Mouse (Mus musculus) liver, embryonic 16.5 days (tissue): ENCODE results near the gene Slc22a3. TPM values are rescaled to one million over a fixed set of nuclear protein-coding genes. Genes with fewer than 3 reads are reported as not detected.

Experiments used
- ATAC-seq: fragments of 200-750 bp; cut with Nextera tagmentation; 2 replicates; pipeline ENCODE4 v1.8.0; 2017; ENCODE audit warnings: low read depth, mild to moderate bottlenecking, moderate number of reproducible peaks, moderate library complexity
- H3K27ac ChIP-seq: fragments of 300-500 bp; sonication (generic); 2 replicates; pipeline ENCODE4 v1.5.1; 2014; ENCODE audit warnings: mild to moderate bottlenecking, low read length
- H3K27me3 ChIP-seq: fragments of 300-500 bp; sonication (generic); 2 replicates; pipeline ENCODE4 v1.6.1; 2014; ENCODE audit warnings: low read depth, low read length, mixed read lengths; ENCODE audit not compliant: control insufficient read depth, insufficient read depth
- H3K36me3 ChIP-seq: fragments of 300-500 bp; sonication (generic); 2 replicates; pipeline ENCODE4 v1.6.1; 2014; ENCODE audit warnings: mild to moderate bottlenecking; ENCODE audit not compliant: control insufficient read depth, insufficient read depth
- H3K4me1 ChIP-seq: fragments of 300-500 bp; sonication (generic); 2 replicates; pipeline ENCODE4 v1.6.1; 2014; ENCODE audit warnings: low read depth, low read length, mixed read lengths; ENCODE audit not compliant: control insufficient read depth
- H3K4me2 ChIP-seq: fragments of 300-500 bp; sonication (generic); 2 replicates; pipeline ENCODE4 v1.6.1; 2014; ENCODE audit warnings: low read depth, low read length, mixed read lengths
- H3K4me3 ChIP-seq: fragments of 300-500 bp; sonication (generic); 2 replicates; pipeline ENCODE4 v1.5.1; 2014; ENCODE audit warnings: low read depth, mild to moderate bottlenecking, low read length
- H3K9ac ChIP-seq: fragments of 300-500 bp; sonication (generic); 2 replicates; pipeline ENCODE4 v1.6.1; 2014; ENCODE audit warnings: low read depth, low read length
- H3K9me3 ChIP-seq: fragments of 300-500 bp; sonication (generic); replicated peaks from 2 replicates; pipeline ENCODE4 v1.6.1; 2016; ENCODE audit warnings: low read length; ENCODE audit not compliant: control insufficient read depth
- WGBS: fragments of 180-500 bp; shearing (Covaris S2); extraction: QIAGEN DNeasy Blood & Tissue Kit; methylation state at CpG from one replicate; pipeline ENCODE4 v1.1.7; 2014; ENCODE audit not compliant: insufficient replicate concordance; 5-methylcytosine and 5-hydroxymethylcytosine counted together
- polyA plus RNA-seq: library from polyadenylated mRNA; unstranded; fragments of >200 nt; fragmentation: Nextera tagmentation; extraction: Ambion mirVana; gene quantifications from 2 replicates; pipeline ENCODE4 v1.2.1, GENCODE M21; 2015

Gene Slc22a3
- polyA plus RNA-seq, 1 experiment from 2014 or later = 0.48 TPM

DNA sequence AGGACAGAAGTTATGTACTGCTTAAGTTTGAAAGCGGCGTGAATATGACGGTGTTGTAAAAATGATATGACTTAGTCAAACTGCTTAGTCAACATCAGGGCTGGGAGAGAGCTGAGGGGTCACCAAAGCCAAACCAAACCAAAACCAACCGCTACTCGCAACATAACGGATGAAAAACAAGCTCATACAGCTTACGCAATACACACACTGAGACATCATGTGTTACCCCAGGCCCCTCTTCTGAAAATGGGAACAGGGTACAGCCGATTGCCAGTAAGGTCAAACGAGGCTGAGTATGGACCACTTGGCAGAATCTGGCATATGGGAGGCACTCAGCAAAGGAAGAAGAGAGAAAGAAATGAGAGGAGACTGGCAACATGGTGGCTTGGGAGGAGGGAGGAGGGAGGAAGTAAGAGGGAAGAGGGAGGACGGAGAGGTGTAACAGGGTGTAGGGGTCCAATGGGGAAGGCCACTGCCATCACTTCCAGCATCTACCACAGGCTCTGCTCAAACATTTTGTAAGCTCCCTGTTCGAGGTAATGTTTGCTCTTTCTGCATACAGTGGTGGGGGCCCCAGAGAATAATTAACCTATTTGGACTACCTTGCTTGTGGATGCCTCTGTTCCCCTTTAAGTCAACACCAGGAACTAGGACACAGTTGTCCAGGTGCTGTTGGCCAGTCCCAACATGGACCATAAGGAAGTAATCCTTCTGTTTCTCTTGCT lies 129.4 kb downstream of the Slc22a3 start, which contains the start of gene Plg:
Gene Plg (plus strand): TSS at position 628 of the 725 bp plus-strand sequence.
- H3K4me3 ChIP-seq = peak within 1 kb of the TSS; percentile 57
- no peaks in the 10 kb centered on the region for H3K9me3 ChIP-seq
- H3K4me1 ChIP-seq = peaks cover 2% of the 10 kb centered on the region
- no peaks in the 10 kb centered on the region for H3K36me3 ChIP-seq
- ATAC-seq = peak; percentile 83
- H3K4me2 ChIP-seq = no peak within 1 kb of the TSS
- 55% methylated on average over 11 of the region's 11 CpGs for WGBS
- H3K27me3 ChIP-seq = no peaks in the 10 kb centered on the region
- peak within 1 kb of the TSS; percentile 81 for H3K27ac ChIP-seq
- peak within 1 kb of the TSS; percentile 41 for H3K9ac ChIP-seq

DNA sequence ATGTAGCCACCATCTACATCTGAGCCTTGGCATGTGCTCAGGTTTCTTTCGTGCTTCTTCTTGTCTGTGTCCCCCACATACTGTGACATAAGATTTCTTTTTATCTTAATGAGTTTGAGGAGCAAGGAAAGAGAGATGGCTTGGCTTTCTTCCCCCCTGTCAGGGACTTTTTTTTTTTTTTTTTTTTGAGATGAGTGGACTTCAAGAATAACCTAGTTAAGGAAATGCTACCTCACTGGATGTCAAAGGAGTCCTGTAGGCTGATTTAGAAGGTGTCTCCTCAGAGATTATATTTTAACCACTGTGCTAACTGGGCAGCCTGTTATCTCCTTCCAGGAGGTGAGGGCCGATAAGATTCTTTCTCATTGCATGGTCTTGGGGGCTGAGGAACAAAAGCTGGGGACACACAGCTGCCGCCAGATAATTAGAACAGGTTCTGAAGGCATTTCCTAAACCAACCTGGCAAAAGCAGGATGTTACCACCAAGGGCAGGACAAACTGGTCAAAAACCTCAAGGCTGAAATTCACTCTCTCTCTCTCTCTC lies 133.8 kb downstream of the Slc22a3 start:
- no peak overlapping the region for H3K4me3 ChIP-seq
- H3K36me3 ChIP-seq = no peaks in the 10 kb centered on the region
- no peak for ATAC-seq
- H3K27ac ChIP-seq = no peak overlapping the region
- 26% methylated on average over 3 of the region's 3 CpGs for WGBS
- no peak overlapping the region for H3K9ac ChIP-seq
- peaks cover 7% of the 10 kb centered on the region for H3K4me1 ChIP-seq
- H3K4me2 ChIP-seq = no peak overlapping the region
- H3K27me3 ChIP-seq = no peaks in the 10 kb centered on the region
- H3K9me3 ChIP-seq = no peaks in the 10 kb centered on the region

DNA sequence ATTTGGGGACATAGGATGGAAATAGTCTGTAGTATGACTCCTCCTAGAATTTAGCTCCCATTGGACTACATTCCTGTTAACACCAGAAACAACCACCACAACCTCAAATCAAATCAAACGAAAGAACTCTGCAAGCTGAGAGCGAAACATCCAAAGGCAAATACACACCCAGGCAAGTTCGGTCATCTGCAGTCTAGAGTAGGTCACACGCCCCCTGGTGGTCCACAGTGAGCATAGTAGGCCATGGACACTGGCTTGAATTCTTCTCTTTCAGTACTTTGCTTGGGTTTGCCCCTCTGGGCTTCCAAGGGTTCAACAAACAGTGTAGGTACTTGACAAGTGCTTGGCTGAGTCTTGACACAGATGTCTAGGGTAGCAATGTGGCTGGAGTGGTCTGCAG lies 135.5 kb downstream of the Slc22a3 start:
- peak overlapping the region; percentile 46 for H3K4me2 ChIP-seq
- H3K36me3 ChIP-seq = no peaks in the 10 kb centered on the region
- WGBS = 8% methylated on average over 4 of the region's 4 CpGs
- H3K27ac ChIP-seq = no peak overlapping the region
- no peaks in the 10 kb centered on the region for H3K27me3 ChIP-seq
- ATAC-seq = peak; percentile 60; the same call in 1 of the 2 replicates
- H3K9ac ChIP-seq = no peak overlapping the region
- peak overlapping the region; percentile 12 for H3K4me3 ChIP-seq
- peaks cover 7% of the 10 kb centered on the region for H3K4me1 ChIP-seq
- no peaks in the 10 kb centered on the region for H3K9me3 ChIP-seq

DNA sequence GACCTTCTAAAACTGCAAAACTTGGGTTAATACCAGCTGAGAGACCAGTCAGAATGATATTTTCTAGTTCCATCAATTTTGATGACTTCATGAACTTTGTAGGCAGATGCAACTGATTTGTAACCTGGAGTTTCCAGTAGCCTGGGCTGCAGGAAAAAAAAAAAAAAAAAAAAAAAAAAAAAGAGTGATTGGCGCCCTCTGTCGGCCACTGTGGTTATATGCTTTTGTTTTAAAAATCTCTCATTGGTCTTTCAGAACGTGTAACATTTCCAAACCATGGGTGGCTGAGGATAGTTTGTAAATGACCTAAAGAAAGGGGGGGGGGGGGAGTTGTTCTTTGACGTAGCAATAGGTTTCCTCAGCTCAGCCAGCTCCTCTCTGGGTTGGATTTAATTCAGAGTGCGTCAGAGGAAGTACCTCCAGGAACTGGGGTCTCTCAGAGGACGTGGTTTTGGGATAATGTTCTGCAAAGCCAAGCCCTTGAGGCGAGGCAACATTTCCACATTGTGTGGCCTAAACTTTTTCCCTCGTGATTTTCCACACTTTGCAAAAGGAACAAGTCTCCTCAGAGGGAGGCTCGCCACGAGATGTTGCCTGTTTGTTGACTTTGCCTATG lies 136.1 kb downstream of the Slc22a3 start:
- Histone ChIP-seq H3K27ac (no peak overlapping the region), H3K36me3 (no peaks in the 10 kb centered on the region), H3K9ac (no peak overlapping the region), H3K4me3 (peak overlapping the region; percentile 12), H3K4me2 (peak overlapping the region; percentile 46), H3K4me1 (peaks cover 7% of the 10 kb centered on the region), H3K9me3 (no peaks in the 10 kb centered on the region), H3K27me3 (no peaks in the 10 kb centered on the region)
- ATAC-seq = no peak
- WGBS = 20% methylated on average over 10 of the region's 10 CpGs

DNA sequence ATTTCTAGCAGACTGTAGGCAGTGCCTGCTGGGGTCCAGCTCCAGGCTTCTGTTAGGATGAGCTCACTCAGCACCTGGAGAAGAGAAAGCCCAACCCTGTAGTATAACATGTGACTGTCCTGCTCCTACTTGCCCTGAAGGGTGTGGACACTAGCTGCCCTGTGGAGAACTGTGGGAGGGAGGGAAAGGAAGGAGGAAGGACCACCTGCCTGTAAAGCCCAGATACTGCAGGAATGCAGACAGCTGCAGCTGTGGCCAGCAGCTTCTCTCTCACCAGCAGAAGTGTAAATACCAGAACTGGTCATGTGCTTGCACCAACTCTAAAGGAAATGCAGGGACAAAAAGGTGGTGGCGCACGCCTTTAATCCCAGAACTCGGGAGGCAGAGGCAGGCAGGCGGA lies 137.2 kb downstream of the Slc22a3 start:
- no peak overlapping the region for H3K27ac ChIP-seq
- no peaks in the 10 kb centered on the region for H3K27me3 ChIP-seq
- no peaks in the 10 kb centered on the region for H3K36me3 ChIP-seq
- H3K9ac ChIP-seq = no peak overlapping the region
- H3K9me3 ChIP-seq = no peaks in the 10 kb centered on the region
- no peak overlapping the region for H3K4me2 ChIP-seq
- H3K4me3 ChIP-seq = no peak overlapping the region
- peaks cover 7% of the 10 kb centered on the region for H3K4me1 ChIP-seq
- 47% methylated on average over 4 of the region's 4 CpGs for WGBS
- ATAC-seq = no peak

DNA sequence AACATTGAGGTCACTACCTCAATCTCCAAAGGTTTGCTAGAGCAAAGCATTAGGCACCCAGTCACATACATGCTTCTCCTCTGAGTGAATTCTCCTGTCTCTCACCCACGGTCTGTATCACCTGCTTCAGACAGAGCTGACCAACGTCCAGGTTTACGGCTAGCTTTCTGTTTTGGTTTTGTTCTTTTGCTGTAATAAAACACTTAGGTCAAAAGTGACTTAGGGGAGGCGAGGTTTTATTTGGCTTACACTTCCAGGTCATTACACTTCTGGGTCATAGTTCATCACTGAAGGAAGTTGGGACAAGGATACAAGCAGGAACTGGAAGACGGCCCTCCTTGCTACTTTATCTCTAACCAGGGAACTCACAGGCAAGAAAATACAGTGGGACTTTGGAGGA lies 138.1 kb downstream of the Slc22a3 start:
- Histone ChIP-seq H3K4me1 (peaks cover 7% of the 10 kb centered on the region), H3K9ac (no peak overlapping the region), H3K4me2 (no peak overlapping the region), H3K36me3 (no peaks in the 10 kb centered on the region), H3K27me3 (no peaks in the 10 kb centered on the region), H3K4me3 (no peak overlapping the region), H3K27ac (no peak overlapping the region), H3K9me3 (no peaks in the 10 kb centered on the region)
- 41% methylated on average over 5 of the region's 5 CpGs for WGBS
- no peak for ATAC-seq

Other genes with a start within 250 kb of the Slc22a3 start
- gene Map3k4, start 188.9 kb downstream of the Slc22a3 start, polyA plus RNA-seq = 9.5 and 9.9 TPM in 2 replicates
- gene Plg, start 129.1 kb downstream of the Slc22a3 start, polyA plus RNA-seq = 472 and 552 TPM in 2 replicates
- gene Slc22a2, start 76.4 kb upstream of the Slc22a3 start, polyA plus RNA-seq = not detected in 2 replicates
- gene Slc22a1, start 168.1 kb upstream of the Slc22a3 start, polyA plus RNA-seq = not detected in 2 replicates